Mouse (Mus musculus): Measurements from ENCODE around the gene Gm13691. TPM values are rescaled to one million over a fixed set of nuclear protein-coding genes. Genes with fewer than 3 reads are reported as not detected.
A peak's percentile ranks its signal among the peaks of the same experiment; 100 is the strongest.
"Not testable (repeated sequence)": the region's sequence is repeated elsewhere in the genome, so short reads cannot be mapped to it uniquely, and the experiment has no call there.

The Gm13691 gene
- not detected in 2 replicates for polyA plus RNA-seq (2015; fragmentation: Nextera tagmentation; extraction: Ambion mirVana)

DNA sequence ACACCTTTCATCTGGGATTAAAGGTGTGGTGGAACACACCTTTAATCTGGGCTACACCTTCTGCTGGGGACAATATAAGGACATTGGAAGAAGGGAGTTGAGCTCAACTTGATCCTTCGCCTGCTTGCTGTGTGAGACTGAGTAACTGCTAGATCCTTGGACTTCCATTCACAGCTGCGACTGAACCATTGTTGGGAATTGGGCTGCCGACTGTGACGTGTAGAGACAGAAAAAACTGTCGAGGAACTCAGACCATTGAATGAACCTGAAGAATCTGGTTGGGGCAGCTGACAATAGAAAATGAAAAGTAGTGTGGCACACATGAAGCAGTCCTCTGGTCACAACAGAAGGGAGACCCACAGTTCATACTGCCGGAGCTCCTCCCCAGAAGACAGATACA lies at the start of gene Gm13691:
Gene Gm13691, plus strand, starts transcription at position 301 of the 400 bp plus-strand sequence.
- not testable (repeated sequence) for H3K4me2 ChIP-seq (ENCODE audit: low read length); H3K27me3 ChIP-seq (replicated peaks; ENCODE audit: control insufficient read depth, insufficient read depth, low read length); H3K4me1 ChIP-seq (ENCODE audit: control insufficient read depth, insufficient read depth, low read depth, low read length); H3K9me3 ChIP-seq (ENCODE audit: control insufficient read depth, low read length); H3K27ac ChIP-seq (ENCODE audit: low read depth, low read length); ATAC-seq; H3K36me3 ChIP-seq (ENCODE audit: control insufficient read depth, insufficient read depth, low read length); H3K9ac ChIP-seq (ENCODE audit: low read depth, low read length); H3K4me3 ChIP-seq (ENCODE audit: low read length)
- WGBS = no CpG with 5 or more reads among the region's 6 CpGs

GRCm38 (mm10) chr2:83940931-83941361 lies 49.4 kb upstream of the Gm13691 start, which contains the start of gene Zswim2:
Gene Zswim2 (minus strand): TSS chr2:83941228.
- no peaks in the 10 kb centered on the region for H3K27me3 ChIP-seq (replicated peaks; ENCODE audit: control insufficient read depth, insufficient read depth, low read length)
- H3K9me3 ChIP-seq (ENCODE audit: control insufficient read depth, low read length) = no peaks in the 10 kb centered on the region
- H3K4me1 ChIP-seq (ENCODE audit: control insufficient read depth, insufficient read depth, low read depth, low read length) = peaks cover 5% of the 10 kb centered on the region; the same call in 1 of the 2 replicates
- 1% methylated on average over 20 of the region's 20 CpGs for WGBS
- H3K27ac ChIP-seq (ENCODE audit: low read depth, low read length) = peak within 1 kb of the TSS; percentile 72
- peak within 1 kb of the TSS; percentile 46 for H3K4me3 ChIP-seq (ENCODE audit: low read length)
- no peaks in the 10 kb centered on the region for H3K36me3 ChIP-seq (ENCODE audit: control insufficient read depth, insufficient read depth, low read length)
- H3K9ac ChIP-seq (ENCODE audit: low read depth, low read length) = peak within 1 kb of the TSS; percentile 62
- ATAC-seq = peak; percentile 100
- H3K4me2 ChIP-seq (ENCODE audit: low read length) = peak within 1 kb of the TSS; percentile 80

GRCm38 (mm10) chr2:83941378-83941777 lies 49.0 kb upstream of the Gm13691 start:
- no peak overlapping the region for H3K27ac ChIP-seq (ENCODE audit: low read depth, low read length)
- no peak overlapping the region for H3K9ac ChIP-seq (ENCODE audit: low read depth, low read length)
- ATAC-seq = peak; percentile 31

GRCm38 (mm10) chr2:83941792-83942191 lies 48.6 kb upstream of the Gm13691 start:
- no peak for ATAC-seq
- H3K9ac ChIP-seq (ENCODE audit: low read depth, low read length) = no peak overlapping the region
- H3K4me1 ChIP-seq (ENCODE audit: control insufficient read depth, insufficient read depth, low read depth, low read length) = peaks cover 5% of the 10 kb centered on the region; the same call in 1 of the 2 replicates
- H3K36me3 ChIP-seq (ENCODE audit: control insufficient read depth, insufficient read depth, low read length) = no peaks in the 10 kb centered on the region
- H3K4me2 ChIP-seq (ENCODE audit: low read length) = no peak overlapping the region
- no peak overlapping the region for H3K27ac ChIP-seq (ENCODE audit: low read depth, low read length)
- H3K4me3 ChIP-seq (ENCODE audit: low read length) = no peak overlapping the region
- H3K9me3 ChIP-seq (ENCODE audit: control insufficient read depth, low read length) = no peaks in the 10 kb centered on the region
- H3K27me3 ChIP-seq (replicated peaks; ENCODE audit: control insufficient read depth, insufficient read depth, low read length) = no peaks in the 10 kb centered on the region
- 82% methylated on average over 4 of the region's 4 CpGs for WGBS

More at GRCm38 (mm10) chr2:83941378-83941777, 49.0 kb upstream of the Gm13691 start:
- no peaks in the 10 kb centered on the region for H3K36me3 ChIP-seq (ENCODE audit: control insufficient read depth, insufficient read depth, low read length)
- H3K4me1 ChIP-seq (ENCODE audit: control insufficient read depth, insufficient read depth, low read depth, low read length) = peaks cover 5% of the 10 kb centered on the region; the same call in 1 of the 2 replicates
- H3K4me2 ChIP-seq (ENCODE audit: low read length) = peak overlapping the region; percentile 80
- H3K4me3 ChIP-seq (ENCODE audit: low read length) = peak overlapping the region; percentile 46
- 27% methylated on average over 3 of the region's 3 CpGs for WGBS
- H3K9me3 ChIP-seq (ENCODE audit: control insufficient read depth, low read length) = no peaks in the 10 kb centered on the region
- no peaks in the 10 kb centered on the region for H3K27me3 ChIP-seq (replicated peaks; ENCODE audit: control insufficient read depth, insufficient read depth, low read length)

DNA sequence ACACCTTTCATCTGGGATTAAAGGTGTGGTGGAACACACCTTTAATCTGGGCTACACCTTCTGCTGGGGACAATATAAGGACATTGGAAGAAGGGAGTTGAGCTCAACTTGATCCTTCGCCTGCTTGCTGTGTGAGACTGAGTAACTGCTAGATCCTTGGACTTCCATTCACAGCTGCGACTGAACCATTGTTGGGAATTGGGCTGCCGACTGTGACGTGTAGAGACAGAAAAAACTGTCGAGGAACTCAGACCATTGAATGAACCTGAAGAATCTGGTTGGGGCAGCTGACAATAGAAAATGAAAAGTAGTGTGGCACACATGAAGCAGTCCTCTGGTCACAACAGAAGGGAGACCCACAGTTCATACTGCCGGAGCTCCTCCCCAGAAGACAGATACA lies 35.0 kb upstream of the Gm13691 start, which contains the start of gene Gm13698:
Gene Gm13698, plus strand, starts transcription at position 301 of the 400 bp plus-strand sequence.
- not testable (repeated sequence) for H3K4me2 ChIP-seq (ENCODE audit: low read length); ATAC-seq; H3K4me3 ChIP-seq (ENCODE audit: low read length); H3K9ac ChIP-seq (ENCODE audit: low read depth, low read length); H3K36me3 ChIP-seq (ENCODE audit: control insufficient read depth, insufficient read depth, low read length); H3K9me3 ChIP-seq (ENCODE audit: control insufficient read depth, low read length); H3K27me3 ChIP-seq (replicated peaks; ENCODE audit: control insufficient read depth, insufficient read depth, low read length); H3K27ac ChIP-seq (ENCODE audit: low read depth, low read length); H3K4me1 ChIP-seq (ENCODE audit: control insufficient read depth, insufficient read depth, low read depth, low read length)
- WGBS = no CpG with 5 or more reads among the region's 6 CpGs

DNA sequence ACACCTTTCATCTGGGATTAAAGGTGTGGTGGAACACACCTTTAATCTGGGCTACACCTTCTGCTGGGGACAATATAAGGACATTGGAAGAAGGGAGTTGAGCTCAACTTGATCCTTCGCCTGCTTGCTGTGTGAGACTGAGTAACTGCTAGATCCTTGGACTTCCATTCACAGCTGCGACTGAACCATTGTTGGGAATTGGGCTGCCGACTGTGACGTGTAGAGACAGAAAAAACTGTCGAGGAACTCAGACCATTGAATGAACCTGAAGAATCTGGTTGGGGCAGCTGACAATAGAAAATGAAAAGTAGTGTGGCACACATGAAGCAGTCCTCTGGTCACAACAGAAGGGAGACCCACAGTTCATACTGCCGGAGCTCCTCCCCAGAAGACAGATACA lies 29.1 kb upstream of the Gm13691 start, which contains the start of gene Gm13693:
Gene Gm13693, plus strand, starts transcription at position 301 of the 400 bp plus-strand sequence.
- ATAC-seq = not testable (repeated sequence)
- WGBS = no CpG with 5 or more reads among the region's 6 CpGs

GRCm38 (mm10) chr2:83967013-83967412 lies 23.3 kb upstream of the Gm13691 start, which contains the start of gene Gm13695:
Gene Gm13695 (plus strand): TSS chr2:83967313.
- H3K36me3 ChIP-seq (ENCODE audit: control insufficient read depth, insufficient read depth, low read length); H3K9ac ChIP-seq (ENCODE audit: low read depth, low read length); H3K4me2 ChIP-seq (ENCODE audit: low read length); H3K27ac ChIP-seq (ENCODE audit: low read depth, low read length); H3K4me3 ChIP-seq (ENCODE audit: low read length); H3K9me3 ChIP-seq (ENCODE audit: control insufficient read depth, low read length); H3K27me3 ChIP-seq (replicated peaks; ENCODE audit: control insufficient read depth, insufficient read depth, low read length); ATAC-seq; H3K4me1 ChIP-seq (ENCODE audit: control insufficient read depth, insufficient read depth, low read depth, low read length): not testable (repeated sequence)
- WGBS = no CpG with 5 or more reads among the region's 6 CpGs

More for the DNA sequence above, 29.1 kb upstream of the Gm13691 start, which contains the start of gene Gm13693:
- not testable (repeated sequence) for H3K4me3 ChIP-seq (ENCODE audit: low read length); H3K36me3 ChIP-seq (ENCODE audit: control insufficient read depth, insufficient read depth, low read length); H3K27me3 ChIP-seq (replicated peaks; ENCODE audit: control insufficient read depth, insufficient read depth, low read length); H3K4me1 ChIP-seq (ENCODE audit: control insufficient read depth, insufficient read depth, low read depth, low read length); H3K9me3 ChIP-seq (ENCODE audit: control insufficient read depth, low read length); H3K9ac ChIP-seq (ENCODE audit: low read depth, low read length); H3K27ac ChIP-seq (ENCODE audit: low read depth, low read length); H3K4me2 ChIP-seq (ENCODE audit: low read length)

DNA sequence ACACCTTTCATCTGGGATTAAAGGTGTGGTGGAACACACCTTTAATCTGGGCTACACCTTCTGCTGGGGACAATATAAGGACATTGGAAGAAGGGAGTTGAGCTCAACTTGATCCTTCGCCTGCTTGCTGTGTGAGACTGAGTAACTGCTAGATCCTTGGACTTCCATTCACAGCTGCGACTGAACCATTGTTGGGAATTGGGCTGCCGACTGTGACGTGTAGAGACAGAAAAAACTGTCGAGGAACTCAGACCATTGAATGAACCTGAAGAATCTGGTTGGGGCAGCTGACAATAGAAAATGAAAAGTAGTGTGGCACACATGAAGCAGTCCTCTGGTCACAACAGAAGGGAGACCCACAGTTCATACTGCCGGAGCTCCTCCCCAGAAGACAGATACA lies 17.5 kb upstream of the Gm13691 start, which contains the start of gene Gm13696:
Gene Gm13696, plus strand, starts transcription at position 301 of the 400 bp plus-strand sequence.
- H3K27ac ChIP-seq (ENCODE audit: low read depth, low read length); H3K36me3 ChIP-seq (ENCODE audit: control insufficient read depth, insufficient read depth, low read length); H3K9ac ChIP-seq (ENCODE audit: low read depth, low read length); H3K9me3 ChIP-seq (ENCODE audit: control insufficient read depth, low read length); H3K4me2 ChIP-seq (ENCODE audit: low read length); ATAC-seq; H3K4me1 ChIP-seq (ENCODE audit: control insufficient read depth, insufficient read depth, low read depth, low read length); H3K4me3 ChIP-seq (ENCODE audit: low read length); H3K27me3 ChIP-seq (replicated peaks; ENCODE audit: control insufficient read depth, insufficient read depth, low read length): not testable (repeated sequence)
- whole genome bisulfite sequencing = no CpG with 5 or more reads among the region's 6 CpGs

- not testable (repeated sequence) for H3K4me2 ChIP-seq (ENCODE audit: low read length); H3K9ac ChIP-seq (ENCODE audit: low read depth, low read length); H3K9me3 ChIP-seq (ENCODE audit: control insufficient read depth, low read length); H3K4me3 ChIP-seq (ENCODE audit: low read length); H3K36me3 ChIP-seq (ENCODE audit: control insufficient read depth, insufficient read depth, low read length); H3K27ac ChIP-seq (ENCODE audit: low read depth, low read length); ATAC-seq; H3K4me1 ChIP-seq (ENCODE audit: control insufficient read depth, insufficient read depth, low read depth, low read length); H3K27me3 ChIP-seq (replicated peaks; ENCODE audit: control insufficient read depth, insufficient read depth, low read length)
- WGBS = no CpG with 5 or more reads among the region's 6 CpGs
These were observed 11.7 kb upstream of the Gm13691 start, which contains the start of gene Gm13694 for GRCm38 (mm10) chr2:83978633-83979032. Gene Gm13694 (plus strand): TSS chr2:83978933.
